ENCODE assay signal across 8 mouse cellular contexts in genomic region chr7:138176026-138176425, GRCm38 (mm10).
DNase-seq lines count a peak whose midpoint lies in the region; ATAC-seq and TF ChIP-seq lines count a peak whose summit lies in the region.

No protein-coding gene starts in this region.

- TF ChIP-seq CTCF in liver, postnatal 0 days (IDR thresholded peaks at IDR 0.05; ENCODE audit: low read depth): no peak

- no peak for TF ChIP-seq EP300 in liver, postnatal 0 days (IDR thresholded peaks at IDR 0.05; ENCODE audit: low read depth)

- 23% methylated on average over 2 of the region's 2 CpGs for WGBS in liver, postnatal 0 days (ENCODE audit: insufficient replicate concordance)
- 44% methylated on average over 2 of the region's 2 CpGs for WGBS in liver, embryonic 11.5 days
- 76% methylated on average over 2 of the region's 2 CpGs for WGBS in forebrain, embryonic 13.5 days

- ATAC-seq in liver, postnatal 0 days: no peak
- ATAC-seq in liver, embryonic 11.5 days (replicated peaks; ENCODE audit: low FRiP score): no peak
- peak; percentile 77 to 86 for ATAC-seq in hematopoietic stem cell, adult 5-6 weeks (replicated peaks in 1 of 2; ENCODE audit: insufficient read depth in 1 of 2, low FRiP score in 2 of 2, low TSS enrichment in 1 of 2, low read depth in 1 of 2, poor library complexity in 2 of 2, severe bottlenecking in 2 of 2)
- ATAC-seq in megakaryocyte progenitor cell, adult 5-6 weeks (replicated peaks; ENCODE audit: poor library complexity): peak; percentile 82
- ATAC-seq in forebrain, embryonic 13.5 days: no peak

- no peak overlapping the region for H3K4me3 ChIP-seq in liver, postnatal 0 days (ENCODE audit: low read depth, low read length)
- H3K4me3 ChIP-seq in liver, embryonic 11.5 days (ENCODE audit: low read depth, low read length): no peak overlapping the region
- H3K4me3 ChIP-seq in forebrain, embryonic 13.5 days: no peak overlapping the region

- H3K9ac ChIP-seq in liver, postnatal 0 days (replicated peaks): no peak overlapping the region
- H3K9ac ChIP-seq in liver, embryonic 11.5 days (ENCODE audit: low read depth, low read length): no peak overlapping the region
- H3K9ac ChIP-seq in forebrain, embryonic 13.5 days: no peak overlapping the region

- H3K36me3 ChIP-seq in liver, postnatal 0 days (replicated peaks; ENCODE audit: insufficient read depth, low read length): no peaks in the 10 kb centered on the region
- H3K36me3 ChIP-seq in liver, embryonic 11.5 days (ENCODE audit: control insufficient read depth, insufficient read depth, low read length): no peaks in the 10 kb centered on the region
- no peaks in the 10 kb centered on the region for H3K36me3 ChIP-seq in forebrain, embryonic 13.5 days (ENCODE audit: poor library complexity, severe bottlenecking)

- no peak overlapping the region for H3K27ac ChIP-seq in liver, postnatal 0 days (ENCODE audit: low read depth)
- no peak overlapping the region for H3K27ac ChIP-seq in liver, embryonic 11.5 days (ENCODE audit: low read depth, low read length)
- H3K27ac ChIP-seq in forebrain, embryonic 13.5 days: no peak overlapping the region

- DNase-seq in cerebellum, adult 9-11 months: peak; percentile 5
- DNase-seq in cerebellum, adult 8-10 months: no peak
- DNase-seq in liver, postnatal 0 days: peak; percentile 43
- no peak for DNase-seq in liver, embryonic 11.5 days (ENCODE audit: low spot score)
- no peak for DNase-seq in spleen, postnatal 14 days (ENCODE audit: low spot score in 2 of 2)

- no peaks in the 10 kb centered on the region for H3K27me3 ChIP-seq in liver, postnatal 0 days (ENCODE audit: insufficient read depth, low read length)
- no peaks in the 10 kb centered on the region for H3K27me3 ChIP-seq in liver, embryonic 11.5 days (replicated peaks; ENCODE audit: control insufficient read depth, insufficient read depth, low read length)
- no peaks in the 10 kb centered on the region for H3K27me3 ChIP-seq in forebrain, embryonic 13.5 days

- no peaks in the 10 kb centered on the region for H3K4me1 ChIP-seq in liver, postnatal 0 days (ENCODE audit: insufficient read depth)
- no peaks in the 10 kb centered on the region for H3K4me1 ChIP-seq in liver, embryonic 11.5 days (replicated peaks; ENCODE audit: control insufficient read depth, insufficient read depth, low read length)
- H3K4me1 ChIP-seq in forebrain, embryonic 13.5 days: 0 out of 2 replicates have a peak, but pooled peaks cover 2% of the 10 kb centered on the region

- H3K9me3 ChIP-seq in liver, postnatal 0 days (ENCODE audit: low read length): no peaks in the 10 kb centered on the region
- no peaks in the 10 kb centered on the region for H3K9me3 ChIP-seq in liver, embryonic 11.5 days (ENCODE audit: control insufficient read depth, low read length)
- H3K9me3 ChIP-seq in forebrain, embryonic 13.5 days (replicated peaks): no peaks in the 10 kb centered on the region

- H3K4me2 ChIP-seq in liver, postnatal 0 days (ENCODE audit: low read depth, low read length): no peak overlapping the region
- H3K4me2 ChIP-seq in liver, embryonic 11.5 days: no peak overlapping the region
- no peak overlapping the region for H3K4me2 ChIP-seq in forebrain, embryonic 13.5 days

Comparison
In these comparisons a context has a peak if more than half of its experiments do, and no peak if none do; other contexts are left out.
1. DNase-seq: peak in cerebellum, adult 9-11 months (single experiment) and liver, postnatal 0 days (single experiment); none in cerebellum, adult 8-10 months (single experiment), liver, embryonic 11.5 days (single experiment) and spleen, postnatal 14 days (0 of 2).
2. ATAC-seq: peak in hematopoietic stem cell, adult 5-6 weeks (2 of 2) and megakaryocyte progenitor cell, adult 5-6 weeks (single experiment); none in liver, postnatal 0 days (single experiment), liver, embryonic 11.5 days (single experiment) and forebrain, embryonic 13.5 days (single experiment).